Mouse (Mus musculus) urinary bladder, postnatal 36 days (tissue): Measurements from ENCODE around the gene Ube2s.
"Not testable (repeated sequence)": the region's sequence is repeated elsewhere in the genome, so short reads cannot be mapped to it uniquely, and the experiment has no call there.

Experiments used
- DNase-seq, 2 experiments: peaks; one replicate each; pipeline ENCODE4 v3.0.0; 2022; ENCODE audit warnings: low spot score in 2 of 2, mixed read lengths in 1 of 2

The Ube2s gene

DNA sequence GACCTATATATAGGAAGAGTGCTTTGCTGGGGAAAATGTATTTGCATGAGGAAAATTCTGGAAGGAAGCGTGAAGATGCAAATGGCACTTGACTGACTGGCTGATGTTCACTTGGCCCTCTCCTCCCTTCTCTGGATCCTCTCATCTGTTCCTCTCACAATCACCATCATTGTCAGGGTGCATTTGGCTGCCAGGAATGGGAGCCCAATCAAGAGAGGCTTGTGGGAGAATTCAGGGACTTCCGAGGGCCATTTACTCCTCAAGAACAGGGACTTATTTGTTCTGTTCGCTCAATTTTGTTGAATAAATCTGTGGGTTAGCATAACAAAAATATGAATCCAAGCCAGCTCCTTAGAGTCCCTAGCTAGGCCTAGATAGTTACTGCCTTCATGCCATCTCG lies 9.3 kb upstream of the Ube2s start:
- DNase-seq, result no peak

DNA sequence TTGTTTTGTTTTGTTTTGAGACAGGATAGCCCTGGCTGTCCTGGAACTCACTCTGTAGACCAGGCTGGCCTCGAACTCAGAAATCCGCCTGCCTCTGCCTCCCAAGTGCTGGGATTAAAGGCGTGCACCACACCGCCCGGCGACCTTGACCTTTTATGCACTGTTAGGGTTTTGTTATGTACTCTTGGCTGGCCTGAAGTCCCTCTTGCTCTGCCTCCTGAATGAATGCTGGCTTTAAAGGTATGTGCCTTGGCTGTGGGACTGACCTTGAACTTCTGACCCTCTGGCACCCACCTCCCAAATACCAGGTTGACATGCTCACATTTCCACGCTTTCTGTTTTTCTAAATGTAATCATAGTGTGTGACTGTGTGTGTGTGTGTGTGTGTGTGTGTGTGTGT lies 8.5 kb upstream of the Ube2s start:
- DNase-seq, result not testable (repeated sequence)

DNA sequence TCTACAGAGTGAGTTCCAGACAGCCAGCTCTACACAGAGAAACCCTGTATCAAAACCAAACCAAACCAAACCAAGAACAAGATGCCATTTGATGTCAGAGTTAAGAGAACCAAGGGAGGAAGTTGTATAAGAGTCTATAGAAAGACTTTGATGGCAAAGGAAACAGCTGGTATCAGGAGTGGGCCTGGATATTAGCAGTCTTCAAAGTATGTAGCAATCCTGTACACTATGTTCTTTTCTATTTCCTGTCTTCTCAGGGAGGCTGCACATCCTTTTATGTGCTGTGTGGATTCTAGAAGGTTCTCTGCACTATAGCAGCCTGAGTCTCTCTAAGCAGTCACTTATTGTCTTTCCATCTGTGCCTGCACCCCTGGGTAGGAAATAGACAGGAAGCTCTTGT lies 4.2 kb upstream of the Ube2s start:
- no peak for DNase-seq

DNA sequence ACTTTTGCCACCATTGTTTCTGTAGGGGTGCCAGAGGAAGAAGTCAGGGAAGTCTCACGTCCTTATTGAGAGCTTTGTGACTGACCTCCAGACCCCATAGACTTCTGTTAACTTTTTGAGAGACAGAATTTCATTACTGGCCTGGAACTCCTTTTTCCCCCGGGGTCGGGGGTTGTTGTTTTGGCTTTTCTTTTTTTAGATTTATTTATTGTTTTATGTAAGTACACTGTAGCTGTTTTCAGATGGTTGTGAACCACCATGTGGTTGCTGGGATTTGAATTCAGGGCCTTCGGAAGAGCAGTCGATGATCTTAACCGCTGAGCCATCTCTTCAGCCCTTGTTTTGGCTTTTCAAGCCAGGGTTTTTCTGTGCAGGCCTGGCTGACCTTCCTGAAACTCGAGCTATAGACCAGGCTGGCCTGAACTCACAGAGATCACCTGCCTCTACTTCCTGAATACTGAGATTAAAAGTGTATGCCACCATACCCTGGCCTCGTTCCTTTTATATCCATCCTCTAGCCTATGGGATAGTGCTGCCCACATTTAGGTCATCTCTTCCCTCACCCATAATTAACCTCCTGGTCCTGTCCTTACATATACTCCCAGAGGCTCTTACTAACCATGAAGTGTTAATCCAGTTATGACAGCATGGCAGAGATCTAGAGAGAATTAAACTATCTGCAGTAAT lies 858 bp upstream of the Ube2s start:
- no peak for DNase-seq

GRCm38 (mm10) chr7:4811842-4812302 lies 518 bp downstream of the Ube2s start:
- peak in 1 of 2 experiments; percentile 41 for DNase-seq

DNA sequence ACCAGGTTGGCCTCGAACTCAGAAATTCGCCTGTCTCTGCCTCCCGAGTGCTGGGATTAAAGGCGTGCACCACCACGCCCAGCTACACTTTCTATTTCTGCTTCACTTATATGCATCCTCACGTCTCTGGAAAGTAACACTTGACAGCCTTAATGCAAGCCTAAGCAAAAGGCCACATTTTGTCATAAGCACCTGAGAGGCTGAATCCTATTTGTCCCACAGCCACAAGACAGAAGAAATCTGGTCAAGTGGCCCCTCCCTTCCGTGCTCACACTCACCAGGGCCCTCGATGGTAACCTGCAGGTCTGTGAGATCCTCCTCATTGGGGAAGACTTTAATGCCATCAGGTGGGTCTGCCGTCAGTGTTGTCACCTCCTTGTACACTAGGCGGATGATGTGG lies 1.3 kb downstream of the Ube2s start:
- DNase-seq, result not testable (repeated sequence)

- no peak for DNase-seq
Measured at GRCm38 (mm10) chr7:4806716-4807115, 5.7 kb downstream of the Ube2s start.

DNA sequence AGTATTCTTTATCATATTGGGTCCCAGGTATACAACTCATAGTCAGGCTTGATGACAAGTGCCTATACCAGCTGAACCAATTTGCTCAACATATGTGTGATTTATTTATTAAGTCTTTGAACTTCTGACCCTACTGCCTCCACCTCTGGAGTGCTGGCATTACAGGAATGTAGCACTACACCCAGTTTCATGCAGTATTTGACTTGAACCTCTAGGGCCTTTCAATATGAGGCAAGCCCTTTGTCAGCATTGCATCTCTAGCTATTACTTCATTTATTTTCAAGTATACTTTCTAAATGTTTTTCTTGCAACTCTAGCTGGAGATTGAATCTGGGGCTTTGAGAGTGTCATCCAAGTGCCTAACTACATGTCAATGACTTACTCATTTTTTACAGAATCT lies 10.1 kb downstream of the Ube2s start:
- no peak for DNase-seq

GRCm38 (mm10) chr7:4795767-4796433 lies 16.5 kb downstream of the Ube2s start:
- DNase-seq, result no peak

DNA sequence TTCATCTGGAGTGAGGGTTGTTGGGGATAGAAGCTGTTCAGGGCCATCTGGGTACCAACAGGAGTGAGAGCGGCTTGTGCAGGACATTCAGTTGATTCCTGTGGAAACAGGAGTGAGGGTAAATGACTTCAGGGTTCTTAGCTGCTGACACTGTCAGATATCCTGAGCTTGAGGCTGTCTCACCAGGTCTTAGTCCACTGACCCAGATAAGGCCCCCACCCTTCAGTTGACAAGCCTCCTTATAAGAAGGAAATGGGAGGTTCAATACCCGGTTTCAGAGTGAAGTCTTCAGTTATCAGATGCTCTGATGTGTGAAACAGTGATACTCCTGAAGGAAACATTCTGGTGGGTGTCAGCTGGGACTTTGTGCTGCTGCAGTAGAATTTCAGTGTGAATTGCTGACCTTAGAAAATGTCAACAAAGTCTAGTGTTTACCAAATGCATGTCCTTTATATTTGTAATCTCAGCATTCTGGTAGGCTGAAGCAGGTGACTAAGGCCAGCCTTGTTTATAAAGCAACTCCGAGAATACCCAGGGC lies 17.7 kb downstream of the Ube2s start:
- no peak for DNase-seq

- DNase-seq, result no peak
Measured at GRCm38 (mm10) chr7:4793674-4794073, 18.7 kb downstream of the Ube2s start.

DNA sequence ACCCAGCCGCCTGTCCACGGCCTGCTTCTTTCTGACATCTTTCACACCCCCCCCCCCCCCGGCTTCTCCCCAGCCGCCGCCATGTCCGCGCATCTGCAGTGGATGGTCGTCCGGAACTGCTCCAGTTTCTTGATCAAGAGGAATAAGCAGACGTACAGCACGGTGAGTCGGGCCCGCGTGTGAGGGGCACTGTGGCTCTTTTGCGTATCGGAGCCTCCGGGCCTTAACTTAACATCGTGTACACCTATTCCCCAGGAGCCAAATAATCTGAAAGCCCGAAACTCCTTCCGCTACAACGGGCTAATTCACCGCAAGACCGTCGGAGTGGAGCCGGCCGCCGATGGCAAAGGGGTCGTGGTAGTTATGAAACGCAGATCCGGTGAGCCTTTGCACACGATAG lies 19.1 kb downstream of the Ube2s start:
- DNase-seq, result not testable (repeated sequence)

DNA sequence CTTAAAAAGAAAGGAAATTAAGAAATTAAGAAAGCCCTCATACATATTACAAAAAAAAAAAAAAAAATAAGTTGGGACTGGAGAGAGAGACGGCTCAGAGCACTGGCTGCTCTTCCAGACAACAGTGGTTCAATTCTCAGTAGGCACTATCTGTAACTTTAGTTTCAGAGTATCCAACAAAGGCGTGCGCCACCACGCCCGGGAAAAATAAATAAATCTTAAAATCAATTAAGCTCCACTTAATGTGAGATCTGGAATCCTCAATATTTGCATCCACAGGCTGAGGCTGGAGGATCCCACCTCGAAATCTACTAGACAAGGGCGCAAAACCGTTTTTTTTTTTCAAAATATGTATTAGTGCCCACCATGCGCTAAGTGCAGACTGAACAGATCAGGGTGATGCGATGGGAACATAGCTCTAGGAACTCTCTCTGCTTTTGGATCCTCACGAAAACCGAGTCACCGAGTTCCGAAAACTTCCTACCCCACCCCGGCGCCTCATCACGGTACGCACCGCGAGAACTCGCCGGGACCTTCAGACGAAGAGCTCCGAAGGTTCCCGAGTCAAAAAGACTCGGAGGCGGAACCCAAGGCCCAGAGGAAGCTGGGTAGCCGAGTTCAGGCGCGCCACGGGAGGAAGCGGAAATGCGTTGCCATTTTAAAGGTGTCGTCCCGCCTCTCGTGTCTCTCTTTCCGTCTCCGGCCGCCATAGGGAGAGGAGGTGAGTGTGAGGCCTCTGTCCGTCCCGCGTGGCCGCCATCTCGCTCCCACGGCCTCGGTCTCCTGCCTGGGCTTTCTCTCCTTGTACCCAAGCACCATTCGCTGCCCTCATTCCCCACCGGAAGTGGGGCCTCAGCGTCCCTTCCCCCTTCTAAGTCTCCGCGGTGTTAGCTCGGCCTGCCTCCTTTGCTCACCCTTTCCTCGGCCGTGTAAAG lies 19.8 kb downstream of the Ube2s start, which contains the start of gene Rpl28:
Gene Rpl28, plus strand, starts transcription at position 597 of the 935 bp plus-strand sequence.
- DNase-seq, result peak; percentile 90 to 96

- peak; percentile 70 to 78 for DNase-seq
Measured at GRCm38 (mm10) chr7:4789436-4789935, 22.9 kb downstream of the Ube2s start, which contains the start of gene Tmem238. Gene Tmem238 (minus strand): TSS chr7:4789656.

GRCm38 (mm10) chr7:4788499-4789435 lies 23.6 kb downstream of the Ube2s start:
- peak; percentile 50 to 59 for DNase-seq

DNA sequence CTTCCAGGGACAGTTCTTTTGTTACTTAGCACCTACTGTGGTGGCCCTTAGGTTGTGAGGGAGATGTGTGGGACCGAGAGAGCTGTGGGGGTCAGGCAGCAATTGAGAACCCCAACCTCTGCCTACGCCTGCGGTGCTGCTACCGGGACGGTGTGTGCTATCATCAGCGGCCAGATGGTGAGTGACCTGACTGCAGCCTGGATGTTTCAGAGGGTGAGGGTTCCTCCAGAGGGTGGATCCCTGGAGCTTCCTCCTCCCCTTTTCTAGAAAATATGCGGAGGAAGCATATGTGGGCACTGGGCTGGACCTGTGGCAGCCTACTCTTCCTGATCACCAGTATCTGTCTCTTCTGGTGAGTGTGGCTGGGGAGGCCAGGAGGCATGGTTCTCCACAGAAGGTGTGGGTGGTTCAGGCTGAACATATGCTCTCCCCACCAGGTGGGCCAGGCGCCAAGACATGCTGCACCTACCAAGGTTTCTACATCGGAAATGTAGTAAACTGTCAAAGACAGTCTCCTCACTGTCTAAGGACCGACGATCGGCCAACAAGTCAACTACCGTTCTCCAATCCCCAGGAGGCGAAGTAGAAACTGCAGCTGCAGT lies 28.6 kb downstream of the Ube2s start:
- DNase-seq, result no peak

DNA sequence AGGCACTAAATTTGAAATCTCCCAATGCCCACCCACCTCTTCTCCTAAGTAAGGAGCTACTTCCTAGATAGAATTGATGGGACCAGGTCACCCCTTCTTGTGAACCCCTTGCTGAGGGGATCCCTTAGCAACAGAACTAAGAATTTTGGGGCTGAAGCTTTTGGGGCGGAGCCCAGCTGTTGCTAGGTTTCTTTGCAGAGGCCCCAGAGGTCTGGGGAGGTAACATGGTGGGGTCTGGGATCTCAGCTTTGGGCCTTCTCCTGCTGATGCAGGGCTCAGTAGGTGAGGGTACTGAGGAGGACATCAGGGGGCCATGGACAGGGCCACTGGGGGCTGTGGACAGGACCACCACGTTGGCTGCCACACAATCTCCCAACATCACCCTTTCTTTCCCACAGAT lies 29.6 kb downstream of the Ube2s start, which contains the start of the genes Il11 and Tmem190:
Gene Il11, minus strand, starts transcription at position 101 of the 400 bp plus-strand sequence.
Gene Tmem190, plus strand, starts transcription at position 179 of the 400 bp plus-strand sequence.
- no peak for DNase-seq

DNA sequence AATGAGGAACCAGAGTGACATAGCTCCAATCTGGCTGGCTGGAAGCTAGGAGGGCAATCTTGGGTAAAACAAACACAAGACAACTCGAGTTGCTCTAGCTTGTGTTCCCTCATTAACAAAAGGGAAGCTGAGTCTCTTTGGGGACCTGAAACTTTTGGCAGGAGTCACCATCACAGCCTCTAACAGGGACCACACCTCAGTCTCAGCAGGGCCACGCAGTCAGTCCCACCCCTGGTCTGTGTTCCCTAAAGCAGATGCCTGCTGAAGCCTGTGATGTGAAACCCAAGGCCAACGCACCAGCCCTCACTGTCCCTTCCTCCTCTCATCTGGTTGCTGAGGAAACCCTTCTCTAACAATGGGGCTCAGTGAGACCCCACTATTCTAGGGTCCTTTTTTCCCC lies 30.3 kb downstream of the Ube2s start:
- no peak for DNase-seq

GRCm38 (mm10) chr7:4779921-4780320 lies 32.5 kb downstream of the Ube2s start:
- no peak for DNase-seq
